Mouse (Mus musculus) left cerebral cortex, adult 18-20 months (tissue): ENCODE measurements around the gene Hist1h2bq. TPM values are rescaled to one million over a fixed set of nuclear protein-coding genes. Genes with fewer than 3 reads are reported as not detected.
A peak's percentile ranks its signal among the peaks of the same experiment; 100 is the strongest.
"Not testable (repeated sequence)": the region's sequence is repeated elsewhere in the genome, so short reads cannot be mapped to it uniquely, and the experiment has no call there.

Source experiments
- DNase-seq, 2 experiments: peaks; one replicate each; pipeline ENCODE4 v3.0.0; 2021 to 2022; ENCODE audit warnings: low spot score in 2 of 2, mixed read lengths in 1 of 2
- long read RNA-seq, 2 experiments: library from polyadenylated mRNA; stranded (forward); transcript quantifications; one replicate each; pipeline ENCODE4 v2.0.0; 2021
- total RNA-seq, 2 experiments: library from RNA; stranded (reverse); gene quantifications; 2 replicates each; pipeline ENCODE4 v1.2.3; 2021

Hist1h2bq gene
- total RNA-seq = 10 to 100 TPM; 23.2 to 34.4 TPM
- long read RNA-seq, experiment 1 = 0 reads
- long read RNA-seq, experiment 2 = 0 reads

GRCm38 (mm10) chr13:21810073-21810472, at the start of gene Hist1h2bq, which contains the start of gene Hist1h2ao:
Gene Hist1h2bq (minus strand): TSS chr13:21810197.
Gene Hist1h2ao (plus strand): TSS chr13:21810465.
- DNase-seq = not testable (repeated sequence)

- peak; percentile 59 to 75 for DNase-seq
Measured at GRCm38 (mm10) chr13:21855698-21856162, 45.7 kb upstream of the Hist1h2bq start.

GRCm38 (mm10) chr13:21855146-21855545, 45.1 kb upstream of the Hist1h2bq start:
- DNase-seq = peak; percentile 87 to 91

GRCm38 (mm10) chr13:21852215-21852945, 42.4 kb upstream of the Hist1h2bq start:
- DNase-seq = no peak

- not testable (repeated sequence) for DNase-seq
Measured at GRCm38 (mm10) chr13:21850696-21851095, 40.7 kb upstream of the Hist1h2bq start.

GRCm38 (mm10) chr13:21847883-21848282, 37.9 kb upstream of the Hist1h2bq start:
- no peak for DNase-seq

GRCm38 (mm10) chr13:21846356-21846755, 36.4 kb upstream of the Hist1h2bq start:
- not testable (repeated sequence) for DNase-seq

GRCm38 (mm10) chr13:21840508-21840907, 30.5 kb upstream of the Hist1h2bq start:
- not testable (repeated sequence) for DNase-seq

GRCm38 (mm10) chr13:21833461-21833860, 23.5 kb upstream of the Hist1h2bq start, which contains the start of the genes Hist1h2ap and Hist1h2br:
Gene Hist1h2ap (minus strand): TSS chr13:21833507.
Gene Hist1h2br (plus strand): TSS chr13:21833743.
- not testable (repeated sequence) for DNase-seq

- peak in 1 of 2 experiments; percentile 32 for DNase-seq
Measured at GRCm38 (mm10) chr13:21831418-21832394, 21.7 kb upstream of the Hist1h2bq start, which contains the start of gene Hist1h4n. Gene Hist1h4n (minus strand): TSS chr13:21832196.

- DNase-seq = no peak
Measured at GRCm38 (mm10) chr13:21830344-21830743, 20.3 kb upstream of the Hist1h2bq start.

GRCm38 (mm10) chr13:21828511-21828910, 18.5 kb upstream of the Hist1h2bq start:
- no peak for DNase-seq

GRCm38 (mm10) chr13:21820082-21820890, 10.3 kb upstream of the Hist1h2bq start:
- DNase-seq = not testable (repeated sequence)

- DNase-seq = not testable (repeated sequence)
Measured at GRCm38 (mm10) chr13:21812092-21812491, 2.1 kb upstream of the Hist1h2bq start.

- DNase-seq = peak; percentile 31 to 41
Measured at GRCm38 (mm10) chr13:21811539-21811938, 1.5 kb upstream of the Hist1h2bq start, which contains the start of gene Hist1h4m. Gene Hist1h4m (plus strand): TSS chr13:21811746.

- DNase-seq = not testable (repeated sequence)
Measured at GRCm38 (mm10) chr13:21811074-21811473, 1.1 kb upstream of the Hist1h2bq start.

- not testable (repeated sequence) for DNase-seq
Measured at GRCm38 (mm10) chr13:21803058-21803457, 6.9 kb downstream of the Hist1h2bq start.

GRCm38 (mm10) chr13:21797163-21797562, 12.8 kb downstream of the Hist1h2bq start:
- DNase-seq = not testable (repeated sequence)

GRCm38 (mm10) chr13:21795584-21795983, 14.4 kb downstream of the Hist1h2bq start:
- DNase-seq = no peak
